Mouse (Mus musculus): ENCODE data around the gene Dtx2. TPM values are rescaled to one million over a fixed set of nuclear protein-coding genes. Genes with fewer than 3 reads are reported as not detected.

Gene Dtx2
- 22.5 TPM for polyA plus RNA-seq (2017; shearing (Covaris generic))

GRCm38 (mm10) chr5:135994725-135995687, at the start of gene Dtx2:
Dtx2 (plus strand) TSS chr5:135994800.

DNA sequence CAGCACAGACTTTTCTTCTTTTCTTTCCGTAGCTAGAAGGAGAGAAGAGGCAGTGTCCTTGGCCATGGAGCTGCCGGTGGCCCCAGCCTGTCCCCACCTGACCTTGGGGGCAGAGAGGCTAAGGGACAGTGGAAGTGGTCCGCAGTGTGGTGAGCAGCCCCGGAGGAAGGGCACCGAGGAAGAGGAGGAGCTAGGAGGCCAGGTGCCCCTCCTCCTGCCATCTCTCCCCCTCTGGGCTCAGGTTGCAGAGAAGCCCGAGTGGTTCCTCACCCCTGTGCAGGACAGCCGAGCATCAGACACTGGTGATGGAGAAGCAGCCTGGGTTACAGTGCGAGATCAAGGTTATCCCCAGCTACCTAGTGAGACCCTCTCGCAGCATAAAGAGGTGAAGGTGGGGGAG, 20.2 kb upstream of the Dtx2 start, which contains the start of gene Ssc4d:
Ssc4d (minus strand) TSS at position 167 of the 400 bp plus-strand sequence.

GRCm38 (mm10) chr5:135979904-135980303, 14.7 kb upstream of the Dtx2 start, which contains the start of gene Zp3:
Zp3 (plus strand) TSS chr5:135980099.

GRCm38 (mm10) chr5:136038258-136039214, 43.9 kb downstream of the Dtx2 start, which contains the start of gene Upk3b:
Upk3b (plus strand) TSS chr5:136038496.

DNA sequence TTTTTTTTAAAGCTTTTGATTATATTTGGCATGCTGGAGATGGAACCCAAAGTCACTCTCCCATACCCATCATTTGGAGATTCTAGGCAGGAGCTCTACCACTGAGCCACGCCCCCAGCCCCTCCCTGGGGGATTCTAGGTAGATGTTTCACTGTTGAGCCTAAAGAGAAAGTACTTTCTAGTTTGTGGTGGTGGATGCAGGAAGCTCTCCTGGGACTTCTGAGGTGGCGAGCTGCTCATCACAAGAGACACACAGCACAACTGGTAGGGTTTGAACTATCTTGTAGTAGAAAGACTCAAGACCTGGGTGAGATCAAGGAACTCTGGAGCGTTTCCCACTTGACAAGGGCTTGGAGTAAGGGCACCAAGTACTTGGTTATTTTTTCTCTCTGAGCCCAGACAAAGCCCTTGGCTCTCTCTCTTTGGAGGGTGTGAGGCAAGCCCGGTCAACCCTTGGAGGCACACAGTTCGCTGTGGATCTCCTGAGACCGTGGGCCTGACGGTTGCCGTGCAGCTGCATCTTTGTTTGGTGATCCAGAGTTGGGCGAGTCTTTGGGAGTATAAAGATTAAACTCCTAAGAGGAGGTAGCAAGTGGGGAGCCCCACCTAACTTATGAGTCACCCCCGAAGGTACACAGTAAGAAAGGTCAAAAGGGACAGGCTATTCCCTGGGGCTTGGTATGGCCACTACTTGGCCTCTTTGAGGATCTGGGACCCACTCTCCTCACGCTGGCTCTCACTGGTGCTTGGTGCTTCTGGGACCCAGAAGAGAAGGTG, 59.9 kb downstream of the Dtx2 start, which contains the start of gene Upk3bl:
Upk3bl (plus strand) TSS at position 192 of the 777 bp plus-strand sequence.

Other genes starting within 250 kb of the Dtx2 start
- 0.78 TPM for gene Styxl1, start 216.4 kb upstream of the Dtx2 start, polyA plus RNA-seq (2017; shearing (Covaris generic))
- 362 TPM for gene Mdh2, start 216.3 kb upstream of the Dtx2 start, polyA plus RNA-seq (2017; shearing (Covaris generic))
- gene Srrm3, start 187.9 kb upstream of the Dtx2 start, polyA plus RNA-seq (2017; shearing (Covaris generic)), result 0.49 TPM
- 6.1 TPM for gene Hspb1, start 106.9 kb upstream of the Dtx2 start, polyA plus RNA-seq (2017; shearing (Covaris generic))
- gene Ywhag, start 60.2 kb upstream of the Dtx2 start, polyA plus RNA-seq (2017; shearing (Covaris generic)), result 66.7 TPM
- not detected for gene Ssc4d, start 20.3 kb upstream of the Dtx2 start, polyA plus RNA-seq (2017; shearing (Covaris generic))
- not detected for gene Zp3, start 14.7 kb upstream of the Dtx2 start, polyA plus RNA-seq (2017; shearing (Covaris generic))
- 0.11 TPM for gene Upk3b, start 43.7 kb downstream of the Dtx2 start, polyA plus RNA-seq (2017; shearing (Covaris generic))
- gene Upk3bl, start 59.7 kb downstream of the Dtx2 start, polyA plus RNA-seq (2017; shearing (Covaris generic)), result not detected
- gene Rasa4, start 89.1 kb downstream of the Dtx2 start, polyA plus RNA-seq (2017; shearing (Covaris generic)), result 4.3 TPM
- 59.6 TPM for gene Polr2j, start 121.8 kb downstream of the Dtx2 start, polyA plus RNA-seq (2017; shearing (Covaris generic))
- 40.3 TPM for gene Lrwd1, start 141.3 kb downstream of the Dtx2 start, polyA plus RNA-seq (2017; shearing (Covaris generic))
- gene Alkbh4, start 141.3 kb downstream of the Dtx2 start, polyA plus RNA-seq (2017; shearing (Covaris generic)), result 55.2 TPM
- gene Orai2, start 175.9 kb downstream of the Dtx2 start, polyA plus RNA-seq (2017; shearing (Covaris generic)), result 93.7 TPM
- gene Prkrip1, start 204.2 kb downstream of the Dtx2 start, polyA plus RNA-seq (2017; shearing (Covaris generic)), result 45.3 TPM

All from effector memory CD4-positive, alpha-beta T cell, adult 7 months (primary cell).